In genomic region chr12:98900881-98901801, GRCm38 (mm10) we compare ENCODE assay signal across 8 mouse cellular contexts. TPM values are rescaled to one million over a fixed set of nuclear protein-coding genes. Genes with fewer than 3 reads are reported as not detected.
DNase-seq lines count a peak whose midpoint lies in the region; ATAC-seq and TF ChIP-seq lines count a peak whose summit lies in the region.

Eml5 (minus strand) TSS chr12:98901484.

- peak within 1 kb of the TSS; percentile 88 for H3K4me3 ChIP-seq in cerebellum, adult 2 months (replicated peaks; ENCODE audit: insufficient read depth, low read depth, low read length)
- H3K4me3 ChIP-seq in lung, postnatal 0 days (ENCODE audit: low read depth, low read length), result peak within 1 kb of the TSS; percentile 77

- no peak for TF ChIP-seq EP300 in lung, postnatal 0 days (IDR thresholded peaks at IDR 0.05)

- no peaks in the 10 kb centered on the region for H3K36me3 ChIP-seq in lung, postnatal 0 days (ENCODE audit: insufficient read depth, low read length)

- peak within 1 kb of the TSS; percentile 26; the same call in 1 of the 2 replicates for H3K9ac ChIP-seq in lung, postnatal 0 days (replicated peaks; ENCODE audit: low read depth)

- under 1% methylated on average over 100 of the region's 101 CpGs for WGBS in cerebellum, adult 2 months
- WGBS in lung, postnatal 0 days, result 1% methylated on average over 65 of the region's 101 CpGs

- H3K27ac ChIP-seq in cerebellum, adult 2 months (ENCODE audit: insufficient read depth, low read length), result peak within 1 kb of the TSS; percentile 91
- no peak within 1 kb of the TSS for H3K27ac ChIP-seq in lung, postnatal 0 days (ENCODE audit: low read length)

- H3K4me2 ChIP-seq in lung, postnatal 0 days (replicated peaks; ENCODE audit: low read depth, low read length), result peak within 1 kb of the TSS; percentile 97

- H3K9me3 ChIP-seq in lung, postnatal 0 days (ENCODE audit: low read length), result no peaks in the 10 kb centered on the region

- peak; percentile 76 for TF ChIP-seq POLR2A in cerebellum, adult 2 months (IDR thresholded peaks at IDR 0.05; ENCODE audit: borderline replicate concordance, insufficient read depth, low read length)

- peak; percentile 76 for DNase-seq in MN1 (ENCODE audit: low spot score)
- DNase-seq in cerebellum, adult 2 months, result peak; percentile 88 to 90
- DNase-seq in forelimb bud, embryonic 11.5 days (ENCODE audit: low read depth, low spot score), result peak; percentile 68
- peak; percentile 82 to 90 for DNase-seq in layer of hippocampus, postnatal 10 days (ENCODE audit: low spot score in 2 of 2)
- peak; percentile 85 for DNase-seq in lung, postnatal 0 days (ENCODE audit: low spot score)
- DNase-seq in ovary, postnatal 14 days (ENCODE audit: low spot score), result peak; percentile 60
- DNase-seq in thymus, postnatal 14 days, result peak; percentile 89

- no peak for TF ChIP-seq CTCF in cerebellum, adult 2 months (IDR thresholded peaks at IDR 0.05; ENCODE audit: borderline replicate concordance, insufficient read depth, low read depth, low read length)
- TF ChIP-seq CTCF in lung, postnatal 0 days (IDR thresholded peaks at IDR 0.05), result peak; percentile 40

- no peaks in the 10 kb centered on the region for H3K27me3 ChIP-seq in cerebellum, adult 2 months (ENCODE audit: control insufficient read depth, insufficient read depth, low read length)
- no peaks in the 10 kb centered on the region for H3K27me3 ChIP-seq in lung, postnatal 0 days (replicated peaks; ENCODE audit: insufficient read depth, low read length)

- peak; percentile 65 to 75 for ATAC-seq in hematopoietic stem cell, adult 5-6 weeks (replicated peaks in 1 of 2; ENCODE audit: insufficient read depth in 1 of 2, low FRiP score in 2 of 2, low TSS enrichment in 1 of 2, low read depth in 1 of 2, poor library complexity in 2 of 2, severe bottlenecking in 2 of 2)
- peak; percentile 96 for ATAC-seq in lung, postnatal 0 days

- H3K4me1 ChIP-seq in cerebellum, adult 2 months (ENCODE audit: control insufficient read depth, insufficient read depth, low read length), result no peaks in the 10 kb centered on the region
- 0 out of 2 replicates have a peak, but pooled peaks cover 2% of the 10 kb centered on the region for H3K4me1 ChIP-seq in lung, postnatal 0 days (ENCODE audit: insufficient read depth, low read depth, low read length)

RNA-seq across cellular contexts. Expression of gene Eml5, which starts in this region (rescaled TPM):
- polyA plus RNA-seq in cerebellum, adult 2 months (2012; rRNA removed), result 117 and 136 TPM in 2 replicates
- 8.6 and 12.3 TPM in 2 replicates for total RNA-seq in hematopoietic stem cell, adult 5-6 weeks (2017)
- total RNA-seq in layer of hippocampus, postnatal 10 days (2021), result 10 to 100 TPM; 82.0 to 93.5 TPM
- polyA plus RNA-seq in lung, postnatal 0 days (2015; fragmentation: Nextera tagmentation; extraction: Ambion mirVana), result 1.4 and 2.2 TPM in 2 replicates

Comparison
In these comparisons a context has a peak if more than half of its experiments do, and no peak if none do; other contexts are left out.
1. RNA of gene Eml5 (polyA plus RNA-seq): 117 to 136 TPM in cerebellum, adult 2 months; 1.4 to 2.2 TPM in lung, postnatal 0 days; every median in the first group is over 10 times any median in the second.
2. Peak in every context shown above with its lines, with median percentiles within 50 percentile points of each other: DNase-seq.